Mouse (Mus musculus): ENCODE measurements around the gene Prkcg.

The Prkcg gene

GRCm38 (mm10) chr7:3365547-3366279 is 76.7 kb downstream of the Prkcg start:
- no peak for DNase-seq (ENCODE audit: low spot score in 2 of 2)

- DNase-seq (ENCODE audit: low spot score in 2 of 2), result no peak
Observed at GRCm38 (mm10) chr7:3366705-3367516, 77.9 kb downstream of the Prkcg start.

DNA sequence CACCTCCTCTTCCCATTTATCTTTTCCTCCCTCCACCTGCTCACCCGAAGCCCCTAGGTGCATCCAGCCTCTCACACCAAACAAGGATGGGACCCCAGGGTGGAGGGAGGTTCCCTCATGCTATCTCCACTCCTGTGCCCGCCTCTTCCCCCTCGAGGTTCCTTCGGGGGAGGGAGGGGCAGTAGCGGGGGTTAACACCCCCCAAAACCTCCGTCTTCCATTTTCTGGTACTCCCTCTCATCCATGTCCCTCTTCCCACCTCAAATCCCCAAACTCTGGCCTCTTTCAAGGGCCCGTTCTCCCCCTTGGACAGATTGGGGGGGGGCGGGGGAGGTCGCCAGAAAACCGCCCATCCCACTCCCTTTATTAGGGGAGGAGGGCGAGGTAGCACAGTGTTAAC is 78.6 kb downstream of the Prkcg start:
- DNase-seq (ENCODE audit: low spot score in 2 of 2), result no peak

DNA sequence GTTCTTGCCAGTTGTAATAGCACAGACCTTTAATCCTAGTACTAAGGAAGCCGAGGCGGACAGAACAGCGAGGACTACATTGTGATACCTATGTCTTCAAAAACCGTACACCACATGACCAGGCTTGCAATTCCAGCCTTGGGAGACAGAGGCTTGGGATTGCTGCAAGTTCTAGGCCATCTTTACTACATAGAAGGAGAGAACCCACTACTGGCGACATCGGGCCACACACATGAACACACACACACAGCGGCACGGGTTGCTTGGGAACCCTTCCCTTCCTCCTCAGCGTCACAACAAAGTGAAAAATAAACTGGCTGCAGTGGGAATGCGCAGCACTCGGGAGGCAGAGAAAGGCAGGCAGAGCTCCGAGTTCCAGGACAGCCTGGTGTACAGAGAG is 79.3 kb downstream of the Prkcg start:
- no peak for DNase-seq (ENCODE audit: low spot score in 2 of 2)

DNA sequence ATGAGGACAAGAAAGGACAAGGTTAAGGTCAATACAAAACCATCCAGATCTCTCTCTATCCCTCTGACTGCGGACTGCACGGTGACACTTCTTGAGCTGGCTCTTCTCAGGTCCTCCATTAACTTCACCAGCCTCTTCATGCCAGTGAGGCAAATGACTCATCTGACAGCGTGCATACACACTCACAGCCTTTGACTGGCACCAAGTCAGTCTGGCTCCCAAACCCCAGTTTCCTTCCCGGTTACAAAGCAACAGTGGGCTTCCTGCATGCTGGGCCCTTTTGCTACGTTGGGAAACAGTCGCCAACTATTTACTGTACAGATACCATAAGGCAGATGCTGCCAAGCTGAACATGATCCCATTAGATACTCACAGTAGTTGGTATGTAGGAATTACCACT is 80.2 kb downstream of the Prkcg start:
- DNase-seq (ENCODE audit: low spot score in 2 of 2), result no peak

- DNase-seq (ENCODE audit: low spot score in 2 of 2), result no peak
Observed at GRCm38 (mm10) chr7:3370407-3370806, 81.4 kb downstream of the Prkcg start.

DNA sequence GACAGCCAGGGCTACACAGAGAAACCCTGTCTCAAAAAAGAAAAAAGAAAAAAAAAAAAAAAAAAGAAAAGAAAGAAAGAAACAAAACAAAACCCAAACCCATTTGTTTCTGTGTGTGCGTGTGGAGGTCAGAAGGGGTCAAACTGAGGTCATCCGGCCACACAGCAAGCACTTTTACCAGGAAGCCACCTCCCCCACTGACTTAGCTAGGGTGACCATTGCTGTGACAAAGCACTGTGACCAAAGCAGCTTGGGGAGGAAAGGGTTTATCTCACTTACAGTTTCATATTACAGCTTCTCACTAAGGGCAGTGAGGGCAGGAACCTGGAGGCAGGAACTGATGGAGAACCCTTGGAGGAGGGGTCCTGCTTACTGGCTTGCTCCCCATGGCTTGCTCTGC is 83.4 kb downstream of the Prkcg start:
- DNase-seq (ENCODE audit: low spot score in 2 of 2), result no peak

GRCm38 (mm10) chr7:3373754-3374153 is 84.8 kb downstream of the Prkcg start:
- no peak for DNase-seq (ENCODE audit: low spot score in 2 of 2)

DNA sequence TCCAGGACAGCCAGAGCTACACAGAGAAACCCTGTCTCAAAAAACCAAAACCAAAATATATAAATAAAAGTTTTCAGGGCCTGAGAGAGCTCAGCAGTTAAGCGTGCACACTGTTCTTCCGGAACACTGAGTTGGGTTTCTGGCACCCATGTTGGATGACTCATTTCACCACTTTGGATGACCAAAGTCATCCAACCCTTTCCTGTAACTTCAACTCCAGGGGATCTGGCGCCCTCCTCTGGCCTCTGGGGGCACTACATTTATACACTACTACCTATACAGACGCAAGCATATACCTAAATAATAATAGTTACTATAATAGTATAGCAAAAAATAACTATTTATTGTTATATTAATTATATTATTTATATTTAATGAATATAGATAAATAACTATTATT is 87.9 kb downstream of the Prkcg start:
- peak in 1 of 2 experiments; percentile 33 for DNase-seq (ENCODE audit: low spot score in 2 of 2)

Measured in urinary bladder, postnatal 36 days (tissue).